Mouse (Mus musculus): ENCODE data around the gene Plekhg1. TPM values are rescaled to one million over a fixed set of nuclear protein-coding genes. Genes with fewer than 3 reads are reported as not detected.

Gene Plekhg1
- polyA plus RNA-seq, 1 experiment from 2014 or later = 4.8 TPM

DNA sequence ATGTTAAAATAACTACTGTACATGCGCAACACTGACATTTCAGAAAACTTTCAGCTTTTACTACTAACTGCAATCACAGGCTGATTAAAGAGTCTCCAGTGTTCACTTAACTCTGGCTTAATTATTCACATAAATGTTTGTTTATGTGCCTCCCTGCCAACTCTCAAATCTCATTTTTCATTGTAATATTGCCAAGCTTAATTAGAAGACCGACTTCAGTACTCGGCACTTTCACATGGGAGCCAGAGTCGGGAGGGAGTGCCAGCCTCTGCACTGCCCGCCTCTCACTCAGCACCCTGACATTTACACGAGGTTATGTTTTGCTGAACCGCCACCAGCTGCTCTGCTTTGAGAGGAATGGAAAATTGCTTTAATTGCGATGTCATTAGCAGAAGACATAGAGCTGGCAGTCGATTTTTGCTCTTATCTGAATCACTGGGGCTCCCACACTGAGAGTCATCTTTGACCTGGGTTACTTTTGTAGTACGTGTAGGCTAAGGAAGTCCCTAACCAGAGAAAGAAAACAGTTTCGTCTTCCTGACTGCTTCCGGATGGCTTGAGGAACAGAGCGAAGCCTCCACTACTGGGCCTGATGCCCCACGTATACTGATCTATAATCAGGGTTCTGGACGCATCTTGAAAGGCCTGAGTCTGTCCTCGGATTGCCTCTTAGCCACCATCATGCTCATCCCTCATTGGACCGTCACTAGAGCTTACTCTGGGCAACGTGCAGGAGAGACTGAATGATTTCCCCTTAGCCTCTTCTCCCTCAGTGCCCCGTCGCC lies 180.4 kb downstream of the Plekhg1 start:
- 73% methylated on average over 20 of the region's 20 CpGs for WGBS
- TF ChIP-seq EP300 (optimal IDR thresholded peaks at IDR 0.05) (no peak), CTCF (IDR thresholded peaks at IDR 0.05; ENCODE audit: low read depth) (no peak)
- no peak overlapping the region for H3K4me2 ChIP-seq (replicated peaks; ENCODE audit: low read depth)
- H3K9ac ChIP-seq (ENCODE audit: low read length) = no peak overlapping the region
- no peaks in the 10 kb centered on the region for H3K4me1 ChIP-seq (replicated peaks; ENCODE audit: control insufficient read depth, insufficient read depth)
- no peak overlapping the region for H3K27ac ChIP-seq (replicated peaks)
- no peaks in the 10 kb centered on the region for H3K9me3 ChIP-seq (ENCODE audit: control insufficient read depth, low read length)
- no peaks in the 10 kb centered on the region for H3K27me3 ChIP-seq (ENCODE audit: control insufficient read depth, insufficient read depth, low read length)
- H3K4me3 ChIP-seq (ENCODE audit: low read depth, low read length) = no peak overlapping the region
- no peak for DNase-seq (ENCODE audit: low spot score)
- no peaks in the 10 kb centered on the region for H3K36me3 ChIP-seq (ENCODE audit: control insufficient read depth, insufficient read depth, low read length)
- ATAC-seq (ENCODE audit: low FRiP score, low TSS enrichment) = no peak

GRCm38 (mm10) chr10:3928008-3928545 lies 187.9 kb downstream of the Plekhg1 start:
- Histone ChIP-seq H3K9me3 (ENCODE audit: control insufficient read depth, low read length) (no peaks in the 10 kb centered on the region), H3K4me1 (replicated peaks; ENCODE audit: control insufficient read depth, insufficient read depth) (no peaks in the 10 kb centered on the region), H3K4me2 (replicated peaks; ENCODE audit: low read depth) (no peak overlapping the region), H3K27me3 (ENCODE audit: control insufficient read depth, insufficient read depth, low read length) (no peaks in the 10 kb centered on the region), H3K36me3 (ENCODE audit: control insufficient read depth, insufficient read depth, low read length) (no peaks in the 10 kb centered on the region), H3K27ac (replicated peaks) (no peak overlapping the region), H3K4me3 (ENCODE audit: low read depth, low read length) (no peak overlapping the region), H3K9ac (ENCODE audit: low read length) (no peak overlapping the region)
- DNase-seq (ENCODE audit: low spot score) (no peak), ATAC-seq (ENCODE audit: low FRiP score, low TSS enrichment) (no peak)
- TF ChIP-seq EP300 (optimal IDR thresholded peaks at IDR 0.05) = no peak
- no peak for TF ChIP-seq CTCF (IDR thresholded peaks at IDR 0.05; ENCODE audit: low read depth)
- 71% methylated on average over 4 of the region's 4 CpGs for WGBS

- H3K4me2 ChIP-seq (replicated peaks; ENCODE audit: low read depth) = no peak overlapping the region
- TF ChIP-seq EP300 (optimal IDR thresholded peaks at IDR 0.05) = no peak
- TF ChIP-seq CTCF (IDR thresholded peaks at IDR 0.05; ENCODE audit: low read depth) = no peak
- H3K4me3 ChIP-seq (ENCODE audit: low read depth, low read length) = no peak overlapping the region
- H3K9me3 ChIP-seq (ENCODE audit: control insufficient read depth, low read length) = no peaks in the 10 kb centered on the region
- no peak overlapping the region for H3K27ac ChIP-seq (replicated peaks)
- no peaks in the 10 kb centered on the region for H3K36me3 ChIP-seq (ENCODE audit: control insufficient read depth, insufficient read depth, low read length)
- DNase-seq (ENCODE audit: low spot score) = no peak
- no peaks in the 10 kb centered on the region for H3K27me3 ChIP-seq (ENCODE audit: control insufficient read depth, insufficient read depth, low read length)
- no peak for ATAC-seq (ENCODE audit: low FRiP score, low TSS enrichment)
- no peaks in the 10 kb centered on the region for H3K4me1 ChIP-seq (replicated peaks; ENCODE audit: control insufficient read depth, insufficient read depth)
- H3K9ac ChIP-seq (ENCODE audit: low read length) = no peak overlapping the region
Measured at GRCm38 (mm10) chr10:3931831-3932230, 191.7 kb downstream of the Plekhg1 start.

- H3K4me1 ChIP-seq (replicated peaks; ENCODE audit: control insufficient read depth, insufficient read depth) = no peaks in the 10 kb centered on the region
- DNase-seq (ENCODE audit: low spot score) (no peak), ATAC-seq (ENCODE audit: low FRiP score, low TSS enrichment) (no peak)
- no peaks in the 10 kb centered on the region for H3K27me3 ChIP-seq (ENCODE audit: control insufficient read depth, insufficient read depth, low read length)
- no peak overlapping the region for H3K4me3 ChIP-seq (ENCODE audit: low read depth, low read length)
- TF ChIP-seq CTCF (IDR thresholded peaks at IDR 0.05; ENCODE audit: low read depth) (no peak), EP300 (optimal IDR thresholded peaks at IDR 0.05) (no peak)
- no peak overlapping the region for H3K27ac ChIP-seq (replicated peaks)
- H3K36me3 ChIP-seq (ENCODE audit: control insufficient read depth, insufficient read depth, low read length) = no peaks in the 10 kb centered on the region
- WGBS = 68% methylated on average over 12 of the region's 12 CpGs
- H3K4me2 ChIP-seq (replicated peaks; ENCODE audit: low read depth) = no peak overlapping the region
- H3K9ac ChIP-seq (ENCODE audit: low read length) = no peak overlapping the region
- no peaks in the 10 kb centered on the region for H3K9me3 ChIP-seq (ENCODE audit: control insufficient read depth, low read length)
Measured at GRCm38 (mm10) chr10:3933311-3933940, 193.3 kb downstream of the Plekhg1 start.

DNA sequence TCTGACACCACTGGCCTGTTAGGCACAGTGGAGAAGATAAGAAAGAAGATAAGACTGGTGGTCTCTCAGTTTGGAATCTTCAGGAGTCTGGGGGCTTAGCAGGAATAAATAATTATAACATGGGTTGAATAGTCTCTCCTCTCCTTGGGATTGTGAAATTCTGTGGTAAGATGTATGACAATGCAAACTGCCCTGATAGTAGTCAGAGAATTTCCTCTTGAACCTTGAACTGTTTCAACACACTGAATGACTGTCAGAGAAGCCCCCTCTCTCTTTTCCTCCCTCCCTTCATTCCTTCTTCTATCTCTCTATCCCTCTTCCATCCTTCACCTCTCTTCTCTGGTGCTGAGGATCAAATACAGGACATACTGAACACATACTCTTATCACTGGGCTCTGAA lies 196.7 kb downstream of the Plekhg1 start:
- Histone ChIP-seq H3K4me3 (ENCODE audit: low read depth, low read length) (no peak overlapping the region), H3K27me3 (ENCODE audit: control insufficient read depth, insufficient read depth, low read length) (no peaks in the 10 kb centered on the region), H3K36me3 (ENCODE audit: control insufficient read depth, insufficient read depth, low read length) (no peaks in the 10 kb centered on the region), H3K4me1 (replicated peaks; ENCODE audit: control insufficient read depth, insufficient read depth) (no peaks in the 10 kb centered on the region), H3K9me3 (ENCODE audit: control insufficient read depth, low read length) (no peaks in the 10 kb centered on the region), H3K9ac (ENCODE audit: low read length) (no peak overlapping the region), H3K4me2 (replicated peaks; ENCODE audit: low read depth) (no peak overlapping the region), H3K27ac (replicated peaks) (no peak overlapping the region)
- no peak for DNase-seq (ENCODE audit: low spot score)
- no peak for TF ChIP-seq EP300 (optimal IDR thresholded peaks at IDR 0.05)
- TF ChIP-seq CTCF (IDR thresholded peaks at IDR 0.05; ENCODE audit: low read depth) = no peak
- ATAC-seq (ENCODE audit: low FRiP score, low TSS enrichment) = no peak
